Mouse (Mus musculus) megakaryocyte-erythroid progenitor cell, adult 5-6 weeks (primary cell): ENCODE measurements around the gene Pou2f1. TPM values are rescaled to one million over a fixed set of nuclear protein-coding genes. Genes with fewer than 3 reads are reported as not detected.
A peak's percentile ranks its signal among the peaks of the same experiment; 100 is the strongest.
"Not testable (repeated sequence)": the region's sequence is repeated elsewhere in the genome, so short reads cannot be mapped to it uniquely, and the experiment has no call there.

ENCODE experiments used
- ATAC-seq: replicated peaks from 2 replicates; pipeline ENCODE4 v1.8.0; 2016; ENCODE audit warnings: mild to moderate bottlenecking, inconsistent platforms; ENCODE audit not compliant: severe bottlenecking, poor library complexity, low FRiP score, low TSS enrichment
- total RNA-seq, 2 experiments: library from RNA; stranded (forward) in 1 of 2; stranded (reverse) in 1 of 2; fragments of 200-1000, 215-1000 nt in 1 of 2; fragments of >200 nt in 1 of 2; fragmentation: Nextera tagmentation in 1 of 2; gene quantifications; 2 replicates each; pipeline ENCODE4 v1.2.3; 2014 to 2017

Gene Pou2f1
- total RNA-seq, 2 experiments from 2014 or later, result 13.0 to 28.8 TPM

- ATAC-seq, result no peak
Measured at GRCm38 (mm10) chr1:166007026-166007425, 4.5 kb upstream of the Pou2f1 start.

- peak; percentile 68 for ATAC-seq
Measured at GRCm38 (mm10) chr1:166003181-166004022, 924 bp upstream of the Pou2f1 start.

DNA sequence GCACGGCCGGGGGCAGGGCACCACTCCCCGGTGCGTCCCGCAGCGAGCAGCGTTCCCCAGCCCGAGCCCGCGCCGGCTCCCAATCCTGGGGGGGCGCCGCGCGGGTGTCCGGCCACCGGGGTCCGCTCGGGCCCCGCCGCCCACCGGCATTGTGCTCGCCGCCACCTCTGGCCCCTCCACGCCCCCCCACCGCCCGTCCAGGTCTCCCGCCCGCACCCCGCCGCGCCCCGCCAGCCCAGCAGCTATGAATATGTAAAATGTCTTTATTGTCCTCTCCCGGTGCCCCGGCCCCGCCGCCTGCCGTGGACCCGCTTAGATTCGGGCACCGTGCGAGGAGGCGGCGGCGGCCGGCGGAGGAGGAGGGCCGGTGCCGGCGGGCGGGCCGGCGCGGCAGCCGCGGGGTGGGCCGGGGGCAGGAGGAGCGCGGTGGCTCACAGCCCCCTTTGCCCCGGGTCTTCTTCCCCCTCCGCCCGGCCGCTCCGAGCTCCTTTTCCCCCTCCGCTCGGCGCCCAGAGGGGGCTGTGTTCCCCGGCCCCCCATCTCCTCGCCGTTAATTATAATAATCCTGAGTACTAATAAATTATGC is 481 bp downstream of the Pou2f1 start:
- no peak for ATAC-seq

DNA sequence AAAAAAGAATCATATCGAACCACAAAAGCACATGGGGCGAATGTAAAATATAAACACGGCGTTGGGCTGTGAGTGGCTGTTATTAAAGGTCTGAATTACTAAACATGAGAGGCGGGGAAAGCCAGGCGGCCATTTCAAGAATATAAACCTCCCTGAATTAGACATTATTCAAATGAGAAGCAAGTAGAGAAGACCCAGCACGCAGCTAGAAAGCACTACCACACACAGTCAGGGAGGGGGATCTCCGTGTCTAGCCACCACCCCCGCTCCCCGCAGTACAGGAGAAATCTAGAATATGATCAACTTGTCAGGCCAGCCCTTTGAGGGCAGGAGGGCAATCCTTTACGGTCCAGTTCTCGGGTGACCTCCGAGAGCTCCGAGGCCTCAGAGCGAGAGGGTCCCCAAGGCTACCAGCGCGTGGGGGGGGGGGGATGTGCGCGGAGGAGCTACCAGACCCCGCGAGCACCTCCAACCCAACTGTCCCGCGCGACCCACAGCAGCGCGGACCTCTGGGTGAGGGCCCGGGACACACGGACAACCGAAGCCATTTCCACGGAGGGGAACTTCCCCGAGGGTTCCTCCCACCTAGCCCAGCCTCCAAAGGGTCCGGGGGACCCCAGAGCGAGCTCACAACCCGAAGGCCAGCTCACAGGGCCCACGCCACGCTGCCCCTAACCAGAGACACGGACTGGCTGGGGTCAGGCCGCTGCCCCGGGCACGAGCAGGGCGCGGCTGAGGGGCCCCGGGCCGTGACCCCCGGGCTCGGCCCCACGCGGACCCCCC is 1.2 kb downstream of the Pou2f1 start:
- peak; percentile 22 for ATAC-seq

DNA sequence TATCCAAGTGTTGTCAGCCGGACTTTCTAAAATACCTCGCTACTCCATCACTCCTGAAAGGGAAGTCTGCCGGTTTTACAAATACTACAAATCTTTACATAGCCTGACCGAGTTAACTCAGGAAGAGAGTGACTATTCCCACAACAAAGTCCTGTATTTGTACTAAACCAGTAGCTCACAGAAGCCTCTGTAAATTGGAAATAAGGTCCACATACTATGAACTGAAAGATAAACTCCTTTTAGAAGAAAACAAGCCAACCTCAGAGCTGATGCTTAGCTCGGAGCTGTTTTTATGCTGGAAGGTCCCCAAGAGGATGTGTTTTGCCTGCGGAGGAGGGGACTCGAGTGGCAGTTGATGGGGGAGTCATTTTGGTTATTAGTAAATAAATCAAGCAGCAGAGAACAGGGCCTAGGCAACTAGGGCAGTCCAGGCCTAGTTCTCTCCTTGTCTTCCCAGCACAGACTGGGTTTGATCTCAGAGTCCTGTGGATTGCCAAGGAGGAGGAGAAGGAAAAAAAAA is 1.8 kb downstream of the Pou2f1 start:
- peak; percentile 1; the same call in 1 of the 2 replicates for ATAC-seq

GRCm38 (mm10) chr1:165999709-166000108 is 2.8 kb downstream of the Pou2f1 start:
- ATAC-seq, result no peak

- no peak for ATAC-seq
Measured at GRCm38 (mm10) chr1:165995661-165996055, 6.8 kb downstream of the Pou2f1 start.

- not testable (repeated sequence) for ATAC-seq
Measured at GRCm38 (mm10) chr1:165995011-165995660, 7.3 kb downstream of the Pou2f1 start.

- ATAC-seq, result peak; percentile 42
Measured at GRCm38 (mm10) chr1:165994279-165994678, 8.2 kb downstream of the Pou2f1 start.

GRCm38 (mm10) chr1:165993270-165994156 is 9.0 kb downstream of the Pou2f1 start:
- no peak for ATAC-seq

GRCm38 (mm10) chr1:165988536-165988935 is 13.9 kb downstream of the Pou2f1 start:
- no peak for ATAC-seq

DNA sequence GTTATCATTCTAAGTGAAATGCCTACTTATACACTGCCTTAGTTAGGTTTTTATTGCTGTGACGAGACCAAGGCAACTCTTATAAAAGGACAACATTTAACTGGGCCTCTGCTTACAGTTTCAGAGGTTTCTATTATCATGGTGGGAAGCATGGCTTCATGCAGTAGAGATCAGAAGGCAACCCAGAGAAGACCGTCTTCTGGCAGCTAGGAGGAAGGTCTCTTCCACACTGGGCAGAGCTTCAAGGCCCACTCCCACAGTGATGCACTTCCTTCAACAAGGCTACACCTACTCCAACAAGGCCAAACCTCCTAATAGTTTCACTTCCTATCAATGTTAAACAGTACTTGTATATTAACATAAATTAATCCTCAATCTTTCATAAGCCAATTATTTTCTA is 14.4 kb downstream of the Pou2f1 start:
- no peak for ATAC-seq

- ATAC-seq, result peak; percentile 87
Measured at GRCm38 (mm10) chr1:165985743-165986360, 16.6 kb downstream of the Pou2f1 start.

- ATAC-seq, result peak; percentile 94
Measured at GRCm38 (mm10) chr1:165985186-165985585, 17.3 kb downstream of the Pou2f1 start.

- ATAC-seq, result peak; percentile 94
Measured at GRCm38 (mm10) chr1:165976672-165977448, 25.6 kb downstream of the Pou2f1 start.

DNA sequence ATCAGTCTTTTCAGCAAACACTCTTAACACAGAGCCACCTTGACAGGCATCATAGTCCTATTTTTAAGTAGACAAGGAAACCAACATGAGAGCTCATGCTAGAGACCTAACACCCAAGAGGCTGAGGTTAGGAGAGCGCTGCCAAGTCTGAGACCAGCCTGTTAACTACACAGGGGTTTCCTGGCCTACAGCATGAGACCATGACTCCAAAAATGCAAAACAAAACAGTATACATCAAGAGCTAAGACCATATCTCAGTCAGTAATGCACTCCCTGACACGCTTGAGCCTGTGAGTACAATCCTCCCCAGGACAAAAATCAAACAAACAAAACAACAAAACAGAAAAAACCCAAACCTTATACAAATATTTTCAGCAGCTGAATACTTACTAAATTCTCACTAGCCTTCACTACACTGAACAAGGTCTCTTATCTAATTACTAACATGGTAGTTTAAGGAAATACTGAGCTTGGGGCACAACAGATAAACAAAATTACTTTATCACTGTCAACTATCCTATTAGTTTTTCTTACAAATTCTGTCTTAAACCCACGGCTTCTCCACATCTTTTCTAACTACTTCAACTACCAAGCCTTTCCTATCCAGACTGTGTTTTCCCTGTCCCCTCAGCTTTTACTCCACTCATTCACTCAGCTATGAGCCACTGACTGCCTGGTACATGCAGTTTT is 33.3 kb downstream of the Pou2f1 start:
- ATAC-seq, result peak; percentile 81
